Mouse (Mus musculus) megakaryocyte, embryonic 14.5 days (primary cell): ENCODE measurements at regions not wholly inside any gene's neighbourhood (a gene's known extent, or its start where the extent isn't known, plus 50 kb on each side); places are given as distances from the start of the nearest gene placed in this dataset.

ENCODE experiments used
- H3K27me3 ChIP-seq: replicated peaks from 2 replicates; pipeline ENCODE3; 2012; ENCODE audit warnings: inconsistent platforms
- H3K36me3 ChIP-seq: replicated peaks from 2 replicates; pipeline ENCODE3; 2012; ENCODE audit warnings: low read length, inconsistent platforms, mixed read lengths
- H3K4me1 ChIP-seq: 2 replicates; pipeline ENCODE4 v1.6.1; 2012; ENCODE audit warnings: inconsistent platforms
- H3K4me3 ChIP-seq: replicated peaks from 2 replicates; pipeline ENCODE3; 2012; ENCODE audit warnings: moderate library complexity, mild to moderate bottlenecking, inconsistent platforms
- H3K9me3 ChIP-seq: 2 replicates; pipeline ENCODE4 v1.6.1; 2012; ENCODE audit warnings: inconsistent platforms
- FLI1 ChIP-seq: IDR thresholded peaks from 2 replicates; pipeline ENCODE4 v1.6.1; 2012; ENCODE audit warnings: low read length, inconsistent platforms, mixed read lengths
- GATA1 ChIP-seq: IDR thresholded peaks from 3 replicates; pipeline ENCODE4 v1.6.1; 2012; ENCODE audit warnings: mixed read lengths, low read length, inconsistent platforms, borderline replicate concordance

- H3K4me3 ChIP-seq, result no peak overlapping the region
- H3K9me3 ChIP-seq, result no peaks in the 10 kb centered on the region
- TF ChIP-seq FLI1 (no peak), GATA1 (no peak)
- peaks cover 3% of the 10 kb centered on the region for H3K27me3 ChIP-seq
- H3K36me3 ChIP-seq, result no peaks in the 10 kb centered on the region
- no peaks in the 10 kb centered on the region for H3K4me1 ChIP-seq
Observed at GRCm38 (mm10) chr17:83138493-83139417, 76.3 kb upstream of the Pkdcc start.

GRCm38 (mm10) chr17:83148371-83148929 lies 66.6 kb upstream of the Pkdcc start:
- no peaks in the 10 kb centered on the region for H3K4me1 ChIP-seq
- no peaks in the 10 kb centered on the region for H3K36me3 ChIP-seq
- TF ChIP-seq FLI1 (no peak), GATA1 (no peak)
- H3K9me3 ChIP-seq, result peaks cover 45% of the 10 kb centered on the region
- H3K4me3 ChIP-seq, result no peak overlapping the region
- peaks cover 3% of the 10 kb centered on the region for H3K27me3 ChIP-seq

GRCm38 (mm10) chr17:83149336-83149735 lies 65.8 kb upstream of the Pkdcc start:
- peaks cover 3% of the 10 kb centered on the region for H3K27me3 ChIP-seq
- no peak for TF ChIP-seq GATA1
- TF ChIP-seq FLI1, result no peak
- H3K4me3 ChIP-seq, result no peak overlapping the region
- no peaks in the 10 kb centered on the region for H3K36me3 ChIP-seq
- H3K9me3 ChIP-seq, result peaks cover 45% of the 10 kb centered on the region
- H3K4me1 ChIP-seq, result no peaks in the 10 kb centered on the region

- no peaks in the 10 kb centered on the region for H3K4me1 ChIP-seq
- no peaks in the 10 kb centered on the region for H3K36me3 ChIP-seq
- H3K27me3 ChIP-seq, result no peaks in the 10 kb centered on the region
- H3K4me3 ChIP-seq, result no peak overlapping the region
- H3K9me3 ChIP-seq, result peaks cover 27% of the 10 kb centered on the region
- TF ChIP-seq GATA1, result no peak
- no peak for TF ChIP-seq FLI1
Observed at GRCm38 (mm10) chr17:83155106-83155505, 60.0 kb upstream of the Pkdcc start.

GRCm38 (mm10) chr17:83156682-83157081 lies 58.4 kb upstream of the Pkdcc start:
- H3K27me3 ChIP-seq, result no peaks in the 10 kb centered on the region
- peaks cover 13% of the 10 kb centered on the region; the same call in 1 of the 2 replicates for H3K9me3 ChIP-seq
- TF ChIP-seq FLI1 (no peak), GATA1 (no peak)
- no peaks in the 10 kb centered on the region for H3K36me3 ChIP-seq
- no peak overlapping the region for H3K4me3 ChIP-seq
- no peaks in the 10 kb centered on the region for H3K4me1 ChIP-seq

GRCm38 (mm10) chr17:83158053-83158452 lies 57.0 kb upstream of the Pkdcc start:
- no peak for TF ChIP-seq FLI1
- TF ChIP-seq GATA1, result no peak
- H3K9me3 ChIP-seq, result peaks cover 5% of the 10 kb centered on the region; the same call in 1 of the 2 replicates
- no peak overlapping the region for H3K4me3 ChIP-seq
- no peaks in the 10 kb centered on the region for H3K36me3 ChIP-seq
- no peaks in the 10 kb centered on the region for H3K4me1 ChIP-seq
- H3K27me3 ChIP-seq, result peaks cover 3% of the 10 kb centered on the region

- Histone ChIP-seq H3K4me3 (no peak overlapping the region), H3K36me3 (no peaks in the 10 kb centered on the region), H3K27me3 (peaks cover 3% of the 10 kb centered on the region), H3K9me3 (peaks cover 5% of the 10 kb centered on the region; the same call in 1 of the 2 replicates), H3K4me1 (no peaks in the 10 kb centered on the region)
- TF ChIP-seq GATA1 (no peak), FLI1 (no peak)
Observed at GRCm38 (mm10) chr17:83158652-83159051, 56.4 kb upstream of the Pkdcc start.

GRCm38 (mm10) chr17:83159634-83160033 lies 55.5 kb upstream of the Pkdcc start:
- Histone ChIP-seq H3K4me1 (no peaks in the 10 kb centered on the region), H3K4me3 (no peak overlapping the region), H3K27me3 (peaks cover 3% of the 10 kb centered on the region), H3K36me3 (no peaks in the 10 kb centered on the region), H3K9me3 (peaks cover 5% of the 10 kb centered on the region; the same call in 1 of the 2 replicates)
- no peak for TF ChIP-seq GATA1
- TF ChIP-seq FLI1, result no peak

GRCm38 (mm10) chr17:83160296-83160695 lies 54.8 kb upstream of the Pkdcc start:
- H3K4me1 ChIP-seq, result no peaks in the 10 kb centered on the region
- peaks cover under 1% of the 10 kb centered on the region; the same call in 1 of the 2 replicates for H3K9me3 ChIP-seq
- H3K4me3 ChIP-seq, result no peak overlapping the region
- TF ChIP-seq FLI1 (no peak), GATA1 (no peak)
- H3K27me3 ChIP-seq, result peaks cover 4% of the 10 kb centered on the region
- no peaks in the 10 kb centered on the region for H3K36me3 ChIP-seq

GRCm38 (mm10) chr17:83161731-83162130 lies 53.4 kb upstream of the Pkdcc start:
- no peaks in the 10 kb centered on the region for H3K9me3 ChIP-seq

More at GRCm38 (mm10) chr17:83161731-83162130, 53.4 kb upstream of the Pkdcc start:
- peaks cover 6% of the 10 kb centered on the region for H3K27me3 ChIP-seq
- no peak for TF ChIP-seq FLI1
- TF ChIP-seq GATA1, result no peak
- no peaks in the 10 kb centered on the region for H3K4me1 ChIP-seq
- H3K36me3 ChIP-seq, result no peaks in the 10 kb centered on the region
- no peak overlapping the region for H3K4me3 ChIP-seq
